Mouse (Mus musculus) stomach, embryonic 14.5 days (tissue): Measurements from ENCODE around the gene Znrd1as. TPM values are rescaled to one million over a fixed set of nuclear protein-coding genes. Genes with fewer than 3 reads are reported as not detected.

ENCODE experiments used
- ATAC-seq: fragments of 200-750 bp; cut with Nextera tagmentation; 2 replicates; pipeline ENCODE4 v1.8.0; 2017; ENCODE audit warnings: low read depth, moderate TSS enrichment; ENCODE audit not compliant: insufficient number of reproducible peaks, insufficient read depth, low FRiP score
- H3K27ac ChIP-seq: fragments of 300-500 bp; sonication (generic); 2 replicates; pipeline ENCODE4 v1.5.1; 2014; ENCODE audit warnings: mild to moderate bottlenecking, low read length, moderate library complexity, mixed read lengths
- H3K27me3 ChIP-seq: fragments of 300-500 bp; sonication (generic); 2 replicates; pipeline ENCODE4 v1.6.1; 2014; ENCODE audit warnings: low read length, control low read depth, mixed read lengths; ENCODE audit not compliant: control insufficient read depth, insufficient read depth
- H3K36me3 ChIP-seq: fragments of 300-500 bp; sonication (generic); 2 replicates; pipeline ENCODE4 v1.6.1; 2014; ENCODE audit warnings: mild to moderate bottlenecking, control low read depth, low read length, moderate library complexity, mixed read lengths; ENCODE audit not compliant: control insufficient read depth, insufficient read depth
- H3K4me1 ChIP-seq: fragments of 300-500 bp; sonication (generic); 2 replicates; pipeline ENCODE4 v1.6.1; 2014; ENCODE audit warnings: low read length, control low read depth, mixed read lengths; ENCODE audit not compliant: control insufficient read depth, insufficient read depth
- H3K4me2 ChIP-seq: fragments of 300-500 bp; sonication (generic); replicated peaks from 2 replicates; pipeline ENCODE4 v1.6.1; 2014; ENCODE audit warnings: low read depth, low read length, control low read depth
- H3K4me3 ChIP-seq: fragments of 300-500 bp; sonication (generic); 2 replicates; pipeline ENCODE4 v1.5.1; 2014; ENCODE audit warnings: low read depth, low read length, control low read depth
- H3K9ac ChIP-seq: fragments of 300-500 bp; sonication (generic); replicated peaks from 2 replicates; pipeline ENCODE4 v1.6.1; 2014; ENCODE audit warnings: low read depth, mild to moderate bottlenecking, control low read depth, low read length, moderate library complexity, mixed read lengths
- H3K9me3 ChIP-seq: fragments of 300-500 bp; sonication (generic); 2 replicates; pipeline ENCODE4 v1.6.1; 2016; ENCODE audit warnings: low read depth, low read length, control low read depth; ENCODE audit not compliant: control insufficient read depth
- WGBS: fragments of 180-500 bp; shearing (Covaris S2); extraction: QIAGEN DNeasy Blood & Tissue Kit; methylation state at CpG from one replicate; pipeline ENCODE4 v1.1.7; 2014; 5-methylcytosine and 5-hydroxymethylcytosine counted together
- polyA plus RNA-seq: library from polyadenylated mRNA; unstranded; fragments of >200 nt; fragmentation: Nextera tagmentation; extraction: Ambion mirVana; gene quantifications from 2 replicates; pipeline ENCODE4 v1.2.1, GENCODE M21; 2014

The Znrd1as gene
- polyA plus RNA-seq, 1 experiment from 2014 or later, result 6.8 TPM

DNA sequence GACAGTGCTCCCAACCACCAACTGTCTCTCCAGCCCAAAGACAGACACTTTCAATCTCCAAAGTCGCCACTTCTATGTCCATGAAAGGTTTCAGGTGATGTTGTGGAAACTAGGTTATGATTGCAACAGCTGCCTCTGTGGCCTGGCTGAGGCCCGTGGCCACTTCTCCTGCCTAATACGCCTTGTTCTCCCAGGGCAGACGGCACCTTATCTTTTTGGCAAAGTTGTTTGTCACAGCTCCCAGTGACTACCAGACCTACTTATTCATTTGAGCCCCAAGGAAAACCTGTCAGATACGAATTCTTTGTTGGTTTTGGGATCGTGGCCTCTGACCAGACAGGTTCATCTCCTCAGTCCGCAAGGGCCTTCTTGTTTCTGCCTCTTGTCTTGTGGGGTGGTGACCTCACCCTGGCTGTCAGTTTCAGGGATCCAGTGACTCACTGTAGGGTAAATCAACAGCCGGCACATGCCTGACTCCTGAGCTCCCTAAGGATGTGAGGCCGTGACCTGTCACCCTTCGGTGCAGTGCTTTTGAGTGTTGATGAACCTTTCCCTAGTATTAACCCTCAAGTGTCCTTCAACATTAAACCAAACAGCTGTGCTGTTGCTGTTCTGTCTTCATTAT is 30.8 kb upstream of the Znrd1as start:
- WGBS, result 26% methylated on average over 10 of the region's 10 CpGs
- ATAC-seq, result no peak

DNA sequence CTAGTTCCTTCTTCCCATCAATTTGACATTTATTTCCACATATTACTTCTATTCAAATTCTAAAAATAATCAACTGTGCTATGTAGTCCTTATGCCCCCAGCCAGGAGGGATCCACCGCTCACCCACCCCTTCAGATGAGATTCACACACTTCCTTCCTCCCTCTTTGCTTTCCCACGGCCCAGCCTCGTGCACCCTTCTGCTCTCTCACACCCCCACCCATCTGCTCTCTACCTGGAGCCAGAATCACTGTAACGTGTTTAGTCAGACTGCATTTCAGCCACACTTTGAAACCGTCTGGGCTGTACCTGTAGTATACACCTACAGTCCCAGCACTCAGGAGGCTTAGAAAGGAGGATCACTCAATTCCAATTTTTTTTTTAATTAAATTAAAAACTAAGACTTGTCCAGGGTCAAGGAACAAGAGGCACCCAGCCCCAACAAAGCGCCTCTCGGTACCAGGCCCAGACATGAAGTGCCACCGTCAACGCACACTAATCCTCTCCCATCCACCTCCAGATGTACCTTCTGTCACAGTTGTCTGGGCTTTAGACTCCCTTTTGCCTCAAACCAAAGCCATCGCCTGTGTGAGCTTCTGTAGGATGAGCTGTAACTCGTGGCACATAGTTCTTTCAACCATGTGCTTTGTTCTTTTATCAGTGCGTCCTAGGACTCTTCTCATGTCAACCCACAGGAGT is 29.0 kb upstream of the Znrd1as start:
- Histone ChIP-seq H3K4me2 (no peak overlapping the region), H3K27me3 (no peaks in the 10 kb centered on the region), H3K27ac (no peak overlapping the region), H3K9ac (no peak overlapping the region), H3K9me3 (no peaks in the 10 kb centered on the region), H3K36me3 (no peaks in the 10 kb centered on the region), H3K4me3 (no peak overlapping the region), H3K4me1 (no peaks in the 10 kb centered on the region)
- 70% methylated on average over 12 of the region's 12 CpGs for WGBS
- ATAC-seq, result no peak

More for the DNA sequence above, 30.8 kb upstream of the Znrd1as start:
- Histone ChIP-seq H3K4me1 (no peaks in the 10 kb centered on the region), H3K4me3 (no peak overlapping the region), H3K27me3 (no peaks in the 10 kb centered on the region), H3K9ac (no peak overlapping the region), H3K4me2 (no peak overlapping the region), H3K27ac (no peak overlapping the region), H3K36me3 (no peaks in the 10 kb centered on the region), H3K9me3 (no peaks in the 10 kb centered on the region)

DNA sequence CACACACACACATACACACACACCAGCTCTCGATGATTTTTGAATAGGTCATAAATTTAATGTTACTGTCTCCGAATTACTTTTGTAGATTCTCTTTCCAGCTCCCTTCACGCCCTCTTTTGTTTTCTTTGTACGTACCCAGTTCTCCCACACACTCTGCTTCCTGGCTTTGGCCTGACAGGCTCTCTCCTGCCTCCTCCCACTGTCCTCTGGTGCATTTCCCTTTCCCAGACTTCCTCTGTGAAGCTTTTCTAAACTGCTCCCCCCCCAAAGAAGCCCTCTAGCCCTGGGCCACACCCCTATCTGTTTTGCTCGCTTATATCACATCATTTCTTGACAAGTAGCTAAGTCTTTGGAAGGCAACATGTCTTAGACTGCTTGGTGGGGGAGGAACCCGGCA is 28.2 kb upstream of the Znrd1as start:
- Histone ChIP-seq H3K4me1 (no peaks in the 10 kb centered on the region), H3K36me3 (no peaks in the 10 kb centered on the region), H3K27ac (no peak overlapping the region), H3K9me3 (no peaks in the 10 kb centered on the region), H3K9ac (no peak overlapping the region), H3K4me2 (no peak overlapping the region), H3K4me3 (no peak overlapping the region), H3K27me3 (no peaks in the 10 kb centered on the region)
- WGBS, result 70% methylated on average over 6 of the region's 6 CpGs
- ATAC-seq, result no peak

DNA sequence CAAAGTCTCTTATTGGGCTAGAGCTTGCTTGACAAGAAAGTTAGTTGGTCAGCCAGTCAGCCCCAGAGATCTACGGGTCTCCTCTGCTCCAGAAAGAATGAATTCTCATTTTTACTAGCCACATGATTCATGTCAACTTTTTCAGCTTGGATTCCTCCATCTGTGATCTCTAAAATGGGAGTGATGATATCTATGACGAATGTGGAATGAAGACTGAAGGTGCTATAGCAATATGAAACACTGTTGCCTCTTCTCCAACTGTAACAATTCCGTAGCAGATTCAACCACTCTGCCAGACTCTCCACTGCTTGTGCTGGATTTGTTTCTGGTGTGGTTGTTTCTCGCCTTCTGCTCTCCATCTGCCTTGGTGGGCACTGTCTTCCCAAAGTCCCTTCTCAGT is 27.3 kb upstream of the Znrd1as start:
- no peak for ATAC-seq
- Histone ChIP-seq H3K9me3 (no peaks in the 10 kb centered on the region), H3K9ac (no peak overlapping the region), H3K27me3 (no peaks in the 10 kb centered on the region), H3K36me3 (no peaks in the 10 kb centered on the region), H3K4me2 (no peak overlapping the region), H3K4me1 (no peaks in the 10 kb centered on the region), H3K4me3 (no peak overlapping the region), H3K27ac (no peak overlapping the region)
- 81% methylated on average over 4 of the region's 4 CpGs for WGBS

DNA sequence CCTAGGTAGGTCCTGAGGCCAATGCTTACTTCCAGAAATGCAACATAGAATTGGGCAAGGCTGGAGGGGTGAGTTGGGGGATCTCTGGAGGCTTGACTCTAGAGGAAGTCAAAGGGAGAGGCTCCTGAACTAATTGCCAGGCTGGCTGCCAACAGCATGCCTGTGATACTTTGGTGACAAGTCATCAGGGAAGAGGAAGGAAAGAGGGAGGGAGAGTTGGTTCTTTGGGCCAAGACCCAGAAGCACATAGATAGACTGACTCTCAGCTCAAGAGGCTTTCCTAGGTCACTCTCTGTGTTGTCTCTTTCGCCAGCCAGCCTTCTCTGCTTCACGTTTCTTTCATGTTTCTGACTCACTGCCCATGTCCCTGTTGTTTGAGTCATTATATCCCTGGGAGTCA is 26.6 kb upstream of the Znrd1as start:
- H3K4me1 ChIP-seq, result no peaks in the 10 kb centered on the region
- no peaks in the 10 kb centered on the region for H3K36me3 ChIP-seq
- H3K27me3 ChIP-seq, result no peaks in the 10 kb centered on the region
- H3K4me2 ChIP-seq, result no peak overlapping the region
- no peak for ATAC-seq
- WGBS, result 53% methylated on average over 2 of the region's 2 CpGs
- no peak overlapping the region for H3K27ac ChIP-seq
- H3K9ac ChIP-seq, result no peak overlapping the region
- H3K9me3 ChIP-seq, result no peaks in the 10 kb centered on the region
- H3K4me3 ChIP-seq, result no peak overlapping the region

DNA sequence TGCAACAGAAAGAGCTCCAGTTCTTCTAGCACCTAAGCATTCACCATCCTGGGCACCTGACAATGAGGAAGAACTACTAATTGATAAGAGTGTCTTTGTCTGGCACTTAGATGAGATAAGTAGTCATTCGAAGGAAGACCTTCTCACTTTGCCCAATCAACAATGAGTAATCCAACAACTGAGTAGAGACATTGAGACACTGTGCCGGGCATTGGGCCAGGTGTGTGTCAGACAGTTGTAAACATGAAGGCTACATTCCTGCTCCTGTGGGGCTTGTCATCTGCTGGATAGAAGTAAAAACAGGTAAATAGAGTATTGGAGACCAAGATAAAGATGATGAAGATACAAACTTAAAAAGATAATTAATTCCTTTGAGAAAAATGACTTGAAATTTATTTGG is 20.3 kb upstream of the Znrd1as start:
- no peak overlapping the region for H3K4me3 ChIP-seq
- no peak for ATAC-seq
- H3K36me3 ChIP-seq, result no peaks in the 10 kb centered on the region
- no peak overlapping the region for H3K9ac ChIP-seq
- WGBS, result 65% methylated on average over 2 of the region's 2 CpGs
- peaks cover 9% of the 10 kb centered on the region; the same call in 1 of the 2 replicates for H3K27me3 ChIP-seq
- H3K4me2 ChIP-seq, result no peak overlapping the region
- no peaks in the 10 kb centered on the region for H3K4me1 ChIP-seq
- H3K27ac ChIP-seq, result no peak overlapping the region
- no peaks in the 10 kb centered on the region for H3K9me3 ChIP-seq

DNA sequence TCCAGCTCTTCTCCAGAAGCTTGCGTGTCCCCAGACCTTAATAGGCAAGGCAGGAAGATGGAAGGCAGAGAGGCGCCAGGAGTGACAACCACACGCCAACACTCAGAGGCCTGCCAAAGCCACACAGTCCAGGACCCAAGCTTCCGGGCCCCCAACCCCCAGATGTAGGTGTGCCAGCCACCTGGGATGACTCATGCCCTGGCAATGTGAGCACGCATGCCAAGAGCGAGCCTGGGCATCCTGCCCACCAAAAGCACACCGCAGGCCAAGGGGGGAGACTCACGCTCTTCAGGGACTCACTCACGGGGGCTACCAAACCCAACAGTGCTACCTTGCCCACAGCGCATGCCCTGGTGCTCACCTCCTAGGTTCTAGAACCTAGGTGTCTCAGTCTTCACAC is 16.0 kb upstream of the Znrd1as start:
- no peak overlapping the region for H3K27ac ChIP-seq
- peak overlapping the region; percentile 76 for H3K4me2 ChIP-seq
- ATAC-seq, result peak; percentile 56; the same call in 1 of the 2 replicates
- H3K4me3 ChIP-seq, result peak overlapping the region; percentile 41
- 0 out of 2 replicates have a peak, but pooled peaks cover under 1% of the 10 kb centered on the region for H3K4me1 ChIP-seq
- 47% methylated on average over 10 of the region's 10 CpGs for WGBS
- no peak overlapping the region for H3K9ac ChIP-seq
- H3K27me3 ChIP-seq, result peaks cover 26% of the 10 kb centered on the region
- no peaks in the 10 kb centered on the region for H3K36me3 ChIP-seq
- no peaks in the 10 kb centered on the region for H3K9me3 ChIP-seq

DNA sequence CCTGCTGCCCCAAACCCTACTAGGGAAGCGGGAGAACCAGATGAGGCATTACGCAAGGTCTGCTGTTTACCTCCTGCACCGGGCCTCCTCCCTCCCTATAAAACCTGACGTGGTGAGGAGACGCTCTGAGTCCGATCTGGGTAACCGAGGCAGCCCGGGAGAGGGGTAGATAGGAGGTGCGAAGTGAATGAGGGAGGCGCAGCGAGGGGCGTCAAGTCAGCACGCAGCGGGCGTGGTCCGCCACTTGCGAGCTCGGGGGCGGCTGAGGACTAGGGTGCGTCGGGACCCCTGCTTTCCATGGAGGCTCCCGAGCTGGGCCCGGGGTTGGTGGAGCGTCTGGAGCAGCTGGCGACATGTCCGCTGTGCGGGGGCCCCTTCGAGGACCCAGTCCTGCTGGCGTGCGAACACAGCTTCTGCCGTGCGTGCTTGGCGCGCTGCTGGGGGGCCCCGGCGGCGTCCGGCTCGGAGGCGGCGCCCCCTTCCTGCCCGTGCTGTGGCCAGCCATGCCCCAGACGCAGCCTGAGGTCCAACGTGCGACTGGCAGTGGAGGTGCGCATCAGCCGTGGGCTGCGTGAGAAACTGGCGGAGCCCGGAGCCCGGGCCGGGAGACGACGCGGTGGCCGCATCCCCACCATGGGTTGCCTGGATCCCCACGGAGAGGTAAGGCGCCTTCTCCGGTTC is 15.5 kb upstream of the Znrd1as start, which contains the start of gene Rnf39:
Gene Rnf39 (plus strand): TSS at position 128 of the 681 bp plus-strand sequence.
- no peaks in the 10 kb centered on the region for H3K36me3 ChIP-seq
- peak within 1 kb of the TSS; percentile 76 for H3K4me2 ChIP-seq
- WGBS, result 1% methylated on average over 57 of the region's 59 CpGs
- no peak for ATAC-seq
- H3K4me3 ChIP-seq, result peak within 1 kb of the TSS; percentile 41
- H3K27ac ChIP-seq, result no peak within 1 kb of the TSS
- H3K9me3 ChIP-seq, result no peaks in the 10 kb centered on the region
- H3K4me1 ChIP-seq, result 0 out of 2 replicates have a peak, but pooled peaks cover 4% of the 10 kb centered on the region
- H3K9ac ChIP-seq, result no peak within 1 kb of the TSS; the same call in 1 of the 2 replicates
- peaks cover 26% of the 10 kb centered on the region for H3K27me3 ChIP-seq
